Mouse (Mus musculus) liver, embryonic 14.5 days (tissue): ENCODE measurements around the gene Ptpn14.

Experiments
- CTCF ChIP-seq: IDR thresholded peaks from 2 replicates; pipeline ENCODE4 v1.5.1; 2016; ENCODE audit warnings: antibody characterized with exemption, low read depth, control low read depth
- EP300 ChIP-seq: IDR thresholded peaks from 2 replicates; pipeline ENCODE4 v1.6.1; 2016; ENCODE audit warnings: antibody characterized with exemption, low read depth

- TF ChIP-seq CTCF (no peak), EP300 (no peak)
Measured at GRCm38 (mm10) chr1:189777207-189777606, 49.1 kb downstream of the Ptpn14 start.
